Mouse (Mus musculus) thymus, postnatal 14 days (tissue): ENCODE measurements at regions not wholly inside any gene's neighbourhood (a gene's known extent, or its start where the extent isn't known, plus 50 kb on each side); places are given as distances from the start of the nearest gene placed in this dataset.
A peak's percentile ranks its signal among the peaks of the same experiment; 100 is the strongest.

Experiments used
- DNase-seq: peaks from one replicate; pipeline ENCODE4 v3.0.0; 2021

- DNase-seq, result peak; percentile 10
Measured at GRCm38 (mm10) chr9:88073165-88073564, 253.8 kb upstream of the Nt5e start.

DNA sequence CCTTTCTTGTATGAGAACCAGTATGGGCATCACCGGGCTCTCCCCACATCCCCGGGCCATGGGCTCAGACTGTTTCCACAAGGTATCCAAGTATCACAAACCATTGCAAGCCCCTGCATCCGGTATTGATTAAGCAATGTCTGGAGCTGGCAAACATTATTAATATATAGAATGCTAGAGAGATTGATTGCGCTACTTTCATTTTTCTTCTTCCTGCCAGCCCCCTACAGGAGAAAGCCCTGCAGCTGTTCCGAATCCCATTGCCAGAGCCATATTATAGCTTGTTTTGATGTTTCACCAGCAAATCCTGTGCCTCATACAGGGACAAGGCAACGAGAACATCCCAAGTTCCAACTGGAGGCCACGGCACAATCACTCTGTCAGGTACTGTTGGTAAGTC lies 253.4 kb upstream of the Nt5e start:
- no peak for DNase-seq

- no peak for DNase-seq
Measured at GRCm38 (mm10) chr9:88082931-88083479, 244.0 kb upstream of the Nt5e start.

DNA sequence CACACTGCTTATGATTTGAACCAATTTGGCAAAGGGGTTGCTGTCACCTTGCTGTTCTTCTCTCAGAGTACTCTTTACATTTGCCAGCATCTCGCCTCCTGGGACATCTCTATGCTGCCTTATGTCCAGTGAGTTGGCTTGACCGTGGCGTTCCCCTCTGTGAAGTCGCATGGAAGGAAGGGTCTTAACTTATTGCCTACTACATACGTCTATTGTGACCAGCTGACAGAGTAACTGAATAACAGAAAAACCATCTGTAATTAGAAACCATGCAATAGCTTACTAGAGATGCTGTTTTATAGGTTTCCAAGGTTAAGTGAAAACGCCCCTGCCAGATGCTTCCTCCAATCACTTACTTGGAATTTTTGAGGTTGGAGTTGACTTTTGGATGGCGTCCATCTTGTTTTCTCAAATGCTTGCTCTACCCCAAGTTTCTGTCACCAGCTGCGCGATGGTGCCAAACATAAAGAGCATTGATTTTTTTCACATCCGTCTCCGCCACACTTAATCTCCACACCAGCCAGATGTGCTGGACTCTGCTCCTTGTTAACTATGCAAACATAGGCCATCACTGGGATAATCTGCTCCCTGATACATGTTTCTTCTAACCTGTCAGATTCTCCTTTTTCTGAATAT lies 241.7 kb upstream of the Nt5e start:
- DNase-seq, result no peak

GRCm38 (mm10) chr9:88085866-88086265 lies 241.1 kb upstream of the Nt5e start:
- DNase-seq, result no peak

DNA sequence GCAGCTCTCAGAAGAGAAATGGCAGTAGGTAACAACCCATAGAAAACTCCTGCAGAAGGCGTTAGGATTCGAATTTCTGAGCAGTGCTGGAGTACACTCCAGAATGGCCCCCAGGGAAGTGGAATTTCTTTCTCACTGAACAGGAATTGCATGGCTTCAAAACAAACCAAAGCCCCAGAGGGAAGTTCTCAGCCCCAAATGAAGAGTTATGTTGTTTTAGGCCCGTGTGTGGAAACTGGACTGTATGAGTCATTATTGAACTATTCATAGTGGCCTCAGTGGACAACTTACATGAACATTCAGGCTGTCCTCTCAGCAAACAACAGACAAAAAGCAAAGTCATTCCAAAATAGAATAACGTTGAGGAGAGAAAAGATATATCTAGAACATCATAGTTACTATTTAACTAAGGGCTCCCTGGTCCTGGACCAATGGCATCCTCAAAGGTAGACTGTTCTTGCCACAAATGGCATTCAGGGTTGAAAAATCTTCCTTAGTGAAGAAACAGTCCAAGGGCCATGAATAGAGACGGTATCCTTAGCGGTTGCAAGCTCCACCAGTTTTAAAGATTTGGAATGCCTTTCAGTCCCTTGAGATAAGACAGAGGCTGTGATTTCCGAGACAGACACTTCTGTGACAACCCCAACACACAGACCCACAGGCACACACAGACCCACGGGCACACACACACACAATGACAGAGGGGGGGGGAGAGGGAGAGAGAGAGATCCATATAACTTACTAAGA lies 235.0 kb upstream of the Nt5e start:
- no peak for DNase-seq

DNA sequence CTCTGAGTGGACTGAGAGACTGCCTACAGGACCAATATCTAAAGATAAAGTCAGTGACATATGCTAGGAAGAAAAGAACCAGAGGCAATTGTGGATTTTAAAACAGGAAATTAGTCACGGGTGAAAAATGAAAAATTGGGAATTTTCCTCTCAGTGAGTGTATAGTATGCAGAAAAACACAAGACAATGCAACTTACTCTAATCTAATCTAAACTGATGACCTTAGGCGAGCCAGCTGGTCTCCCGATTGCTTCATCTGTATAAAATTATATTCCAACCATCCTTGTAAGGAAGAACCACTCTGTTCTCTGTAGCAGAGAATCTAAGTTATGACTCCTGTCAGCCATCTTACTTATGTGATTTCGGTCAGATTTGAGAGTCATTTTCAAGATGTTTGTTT lies 234.4 kb upstream of the Nt5e start:
- no peak for DNase-seq

GRCm38 (mm10) chr9:88113094-88113493 lies 213.9 kb upstream of the Nt5e start:
- DNase-seq, result no peak

DNA sequence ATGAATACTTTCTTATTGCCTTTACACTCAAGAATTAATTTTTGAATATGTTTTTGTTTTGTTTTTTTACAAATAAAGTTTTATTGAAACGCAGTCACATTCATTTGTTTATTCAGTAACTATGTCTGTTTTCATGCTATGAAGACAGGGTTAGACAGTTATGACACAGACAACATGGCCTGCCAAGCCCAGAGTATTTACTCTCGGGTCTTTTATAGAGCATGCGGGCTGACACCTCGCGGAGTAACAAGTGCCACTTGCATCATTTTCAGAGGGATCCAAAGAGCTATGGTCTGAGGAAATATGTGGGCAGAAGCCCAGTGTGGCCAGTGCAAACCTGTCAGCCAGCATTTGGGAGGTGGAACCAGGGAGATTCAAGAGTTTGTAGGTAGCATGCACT lies 206.5 kb upstream of the Nt5e start:
- no peak for DNase-seq

DNA sequence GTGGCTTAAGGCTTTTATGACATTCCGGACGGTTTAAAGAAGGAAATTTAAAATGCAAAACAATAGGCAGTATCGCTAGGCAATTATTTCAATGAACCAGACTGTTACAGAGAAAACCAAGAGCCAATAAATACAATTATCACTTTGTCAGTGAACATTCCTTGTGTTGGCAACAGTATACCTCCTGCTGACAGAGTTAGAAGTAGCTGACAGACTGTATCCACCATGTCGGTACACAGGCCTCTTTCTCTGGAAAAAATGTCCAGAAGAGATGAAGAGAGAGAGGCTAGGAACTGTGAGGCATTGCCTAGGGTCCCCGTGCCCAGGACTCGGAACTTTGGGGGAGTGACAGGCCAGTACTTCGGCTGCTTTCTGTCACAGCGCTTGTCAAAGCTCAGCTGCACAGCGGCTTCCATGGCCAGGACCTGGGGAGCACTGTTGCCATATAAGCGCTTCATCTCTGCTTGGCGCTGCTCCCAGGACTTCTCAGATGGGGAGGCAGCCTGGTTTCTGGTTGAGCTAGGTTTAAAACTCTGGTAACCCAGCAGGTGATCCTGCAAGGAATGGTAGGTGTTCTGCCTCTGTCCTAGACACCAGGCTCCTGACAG lies 205.9 kb upstream of the Nt5e start:
- DNase-seq, result no peak

GRCm38 (mm10) chr9:88124322-88125005 lies 202.5 kb upstream of the Nt5e start:
- DNase-seq, result no peak

DNA sequence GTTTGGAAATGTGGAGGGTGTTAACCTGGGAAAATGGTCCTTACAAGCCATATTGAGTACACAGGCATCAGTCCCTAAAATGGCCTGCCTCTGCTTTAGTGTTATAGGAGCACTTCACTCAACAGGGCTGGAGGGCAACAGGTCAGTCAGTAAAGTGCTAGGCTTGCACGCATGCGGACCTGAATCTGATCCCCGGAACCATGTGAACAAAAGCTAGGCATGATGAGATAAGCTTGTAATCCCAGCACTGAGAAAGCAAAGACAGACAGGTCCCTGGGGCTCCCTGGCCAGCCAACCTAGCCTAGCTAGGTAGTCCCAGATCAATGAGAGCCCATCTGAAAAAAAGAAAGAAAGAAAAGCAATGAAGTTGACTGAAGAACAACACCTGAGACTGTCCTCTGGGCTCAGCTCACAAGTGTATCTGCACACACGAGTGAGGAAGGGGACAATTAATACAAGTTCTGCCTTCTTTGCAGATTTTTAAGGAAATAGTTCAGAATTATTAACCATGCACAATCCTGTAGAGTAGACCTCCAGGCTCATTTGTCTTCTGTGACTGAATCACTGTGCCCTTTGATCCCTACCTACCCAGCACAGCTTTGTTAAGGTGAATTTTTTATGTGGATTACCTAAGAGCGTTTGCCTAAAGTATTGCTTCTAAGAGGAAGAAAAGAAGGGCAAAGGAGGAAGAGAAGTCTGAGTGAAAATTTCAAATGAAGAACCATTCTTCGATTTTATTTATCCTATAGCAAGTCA lies 163.8 kb upstream of the Nt5e start:
- DNase-seq, result no peak

DNA sequence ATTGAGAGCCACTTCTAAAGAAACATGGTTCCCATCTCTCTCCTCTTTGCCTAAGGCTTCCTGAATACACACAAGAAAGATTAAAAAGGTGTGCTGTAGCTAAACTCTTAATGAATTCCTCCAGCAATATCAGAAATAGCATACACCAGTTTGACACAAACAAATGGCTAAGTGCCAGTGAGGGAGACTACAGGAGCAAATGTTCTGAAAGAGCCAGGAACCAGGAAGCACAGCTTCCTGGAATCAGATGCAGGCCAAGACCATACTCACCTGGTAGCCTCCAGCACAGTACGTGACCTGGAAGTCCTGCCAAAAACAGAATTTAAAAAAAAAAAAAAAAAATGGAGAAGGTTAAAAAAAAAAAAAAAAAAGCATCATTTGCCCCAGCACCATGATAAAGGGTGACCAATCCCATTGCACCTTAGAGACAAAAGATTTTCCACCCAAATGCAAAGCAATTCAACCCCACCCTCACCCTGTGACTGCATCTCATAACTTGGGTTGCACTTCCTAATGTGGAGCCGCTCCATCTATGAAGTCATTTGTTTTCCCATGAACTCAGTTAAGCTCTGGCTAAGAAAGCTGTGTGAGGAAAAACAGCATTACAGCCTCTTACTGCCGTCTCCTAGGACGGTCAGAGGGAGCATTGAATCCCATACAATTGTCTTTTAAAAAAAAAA lies 149.3 kb upstream of the Nt5e start:
- no peak for DNase-seq

GRCm38 (mm10) chr9:88181189-88181994 lies 145.6 kb upstream of the Nt5e start:
- no peak for DNase-seq

DNA sequence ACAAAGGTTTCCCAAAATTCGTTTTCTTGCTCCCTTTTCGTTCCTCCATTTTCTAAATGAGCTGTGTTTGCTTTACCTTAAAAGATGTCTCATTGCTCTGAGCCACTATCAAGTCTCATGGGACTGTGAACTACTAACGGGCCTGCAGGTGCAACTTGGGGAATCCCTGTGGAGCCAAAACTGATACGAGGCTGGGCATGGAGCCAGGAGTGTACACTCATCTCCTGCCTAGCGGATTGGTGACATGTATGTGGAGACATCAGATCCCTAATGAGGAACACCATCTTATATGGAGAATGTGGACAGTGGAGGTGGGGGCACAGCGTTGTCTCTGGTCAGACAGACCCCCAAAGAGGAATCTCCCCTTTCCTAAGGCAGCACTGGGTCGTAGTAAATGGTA lies 119.6 kb upstream of the Nt5e start:
- no peak for DNase-seq

DNA sequence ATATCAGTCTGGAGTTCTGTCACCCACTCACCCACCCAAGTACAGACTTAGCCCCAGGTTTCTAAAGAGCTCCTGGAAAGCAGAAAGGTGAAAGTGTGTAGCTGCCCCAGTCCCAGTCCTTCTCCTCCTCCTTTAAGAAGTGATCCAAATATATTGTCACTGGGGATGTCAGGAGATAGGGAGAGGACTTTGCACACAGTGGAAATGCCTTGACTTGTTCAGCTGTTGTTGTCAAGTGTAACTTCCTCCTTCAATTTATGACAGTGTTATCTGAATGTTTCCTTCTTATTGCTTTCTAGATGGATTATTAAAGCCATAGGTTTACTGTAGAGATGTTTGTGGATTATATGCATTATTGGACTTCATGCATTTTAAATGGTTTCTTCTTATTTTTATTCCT lies 119.0 kb upstream of the Nt5e start:
- no peak for DNase-seq

DNA sequence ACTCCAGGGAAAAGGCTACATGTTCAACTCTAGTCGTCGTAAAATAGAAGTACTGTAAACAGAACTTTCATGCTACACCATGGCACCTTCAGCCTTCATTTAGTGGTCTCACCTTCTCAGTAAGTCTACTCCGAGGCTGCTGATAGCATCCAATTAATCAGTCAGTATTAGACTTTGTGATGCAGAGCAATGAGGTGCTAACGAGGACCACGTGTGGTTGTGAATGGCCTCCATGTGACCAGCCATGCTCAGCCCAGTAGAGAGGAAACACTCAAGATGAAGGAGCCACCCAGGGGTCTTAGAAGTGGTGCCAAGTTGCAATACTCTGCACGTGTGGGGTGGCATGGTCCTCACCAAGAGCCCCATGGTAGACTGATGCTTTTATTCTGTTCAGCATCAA lies 112.2 kb upstream of the Nt5e start:
- no peak for DNase-seq

DNA sequence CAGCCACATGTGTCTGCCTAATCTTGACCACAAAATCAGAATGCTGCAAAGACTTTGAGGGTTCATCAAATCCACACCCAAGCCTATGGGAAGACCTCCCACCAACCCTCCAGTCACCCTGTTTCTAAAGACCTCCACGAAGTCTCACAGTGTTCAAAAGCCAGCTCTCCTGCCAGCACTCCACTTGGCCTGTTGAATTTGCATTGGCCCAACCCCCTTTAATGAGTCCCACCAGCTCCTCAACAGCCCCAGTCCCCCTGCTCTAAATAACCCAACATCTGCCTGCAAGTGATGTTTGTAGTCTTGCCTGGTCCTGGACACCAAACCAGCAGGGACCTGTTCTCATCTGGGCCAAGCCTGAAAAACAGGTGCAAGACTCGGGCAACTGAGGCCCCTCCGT lies 106.6 kb upstream of the Nt5e start:
- no peak for DNase-seq

GRCm38 (mm10) chr9:88221276-88221675 lies 105.7 kb upstream of the Nt5e start:
- no peak for DNase-seq

DNA sequence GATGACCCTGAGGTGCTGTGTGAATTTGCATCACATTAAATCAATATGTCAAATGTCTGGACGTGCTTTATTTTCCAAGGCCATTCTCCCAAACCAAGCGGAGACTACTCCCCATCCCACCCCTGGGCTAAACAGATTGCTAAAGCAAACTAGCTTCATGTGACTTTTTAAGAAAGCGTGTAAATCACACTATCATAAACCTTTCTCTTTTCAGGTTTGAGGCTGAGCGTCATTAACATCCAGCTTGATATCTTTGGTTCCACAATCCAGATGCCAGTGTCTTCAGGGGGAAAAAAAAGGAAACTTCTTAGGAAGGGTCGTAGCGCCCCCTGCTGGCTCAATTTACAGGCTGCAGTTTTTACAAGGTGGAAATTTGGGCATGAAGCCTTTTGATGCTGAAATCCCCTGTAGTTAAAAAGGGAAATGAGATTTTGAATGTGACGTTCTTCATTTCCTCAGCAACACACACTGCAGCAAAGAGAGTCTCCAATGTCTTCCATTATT lies 105.1 kb upstream of the Nt5e start:
- peak; percentile 17 for DNase-seq

DNA sequence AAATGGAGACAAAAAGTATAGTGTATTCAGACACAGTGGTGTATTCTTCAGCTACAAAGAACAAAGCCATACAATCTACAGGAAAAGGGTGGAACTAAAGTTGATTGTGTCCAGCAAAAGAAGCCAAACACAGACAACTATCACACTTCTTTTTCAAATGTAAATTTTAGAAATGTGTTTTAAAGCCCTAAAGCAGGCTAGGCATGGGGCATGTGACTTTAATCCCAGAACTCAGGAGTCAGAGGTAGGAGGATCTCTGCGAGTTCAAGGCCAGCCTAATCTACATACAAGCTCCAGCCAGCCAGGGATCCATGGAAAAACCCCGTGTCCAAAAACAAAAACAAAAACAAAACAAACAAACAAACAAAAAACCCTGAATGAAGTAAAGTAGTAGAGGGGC lies 89.9 kb upstream of the Nt5e start:
- no peak for DNase-seq
